Mouse (Mus musculus) limb, embryonic 10.5 days (tissue): Measurements from ENCODE around the gene Tnpo2. TPM values are rescaled to one million over a fixed set of nuclear protein-coding genes. Genes with fewer than 3 reads are reported as not detected.

Experiments used
- DNase-seq: peaks from one replicate; pipeline ENCODE4 v3.0.0-alpha.2; 2017; ENCODE audit warnings: low spot score
- H3K27ac ChIP-seq: fragments of 300-500 bp; sonication (generic); 2 replicates; pipeline ENCODE4 v1.5.1; 2016; ENCODE audit warnings: mild to moderate bottlenecking
- H3K27me3 ChIP-seq: fragments of 300-500 bp; sonication (generic); 2 replicates; pipeline ENCODE4 v1.6.1; 2016; ENCODE audit warnings: low read depth, mild to moderate bottlenecking; ENCODE audit not compliant: poor library complexity, severe bottlenecking
- H3K36me3 ChIP-seq: fragments of 300-500 bp; sonication (generic); 2 replicates; pipeline ENCODE4 v1.6.1; 2016; ENCODE audit warnings: mild to moderate bottlenecking, moderate library complexity
- H3K4me1 ChIP-seq: fragments of 300-500 bp; sonication (generic); 2 replicates; pipeline ENCODE4 v1.6.1; 2016
- H3K4me3 ChIP-seq: fragments of 300-500 bp; sonication (generic); 2 replicates; pipeline ENCODE4 v1.5.1; 2016; ENCODE audit warnings: mild to moderate bottlenecking, moderate library complexity
- H3K9me3 ChIP-seq: fragments of 300-500 bp; sonication (generic); replicated peaks from 2 replicates; pipeline ENCODE4 v1.6.1; 2016; ENCODE audit warnings: mild to moderate bottlenecking
- WGBS: fragments of 180-500 bp; shearing (Covaris S2); methylation state at CpG from one replicate; pipeline ENCODE4 v1.1.7; 2016; 5-methylcytosine and 5-hydroxymethylcytosine counted together
- polyA plus RNA-seq: library from polyadenylated mRNA; unstranded; fragments of >200 nt; fragmentation: Nextera tagmentation; extraction: Ambion mirVana; gene quantifications from 2 replicates; pipeline ENCODE4 v1.2.1, GENCODE M21; 2016

The Tnpo2 gene
- polyA plus RNA-seq, 1 experiment from 2014 or later = 28.4 TPM

DNA sequence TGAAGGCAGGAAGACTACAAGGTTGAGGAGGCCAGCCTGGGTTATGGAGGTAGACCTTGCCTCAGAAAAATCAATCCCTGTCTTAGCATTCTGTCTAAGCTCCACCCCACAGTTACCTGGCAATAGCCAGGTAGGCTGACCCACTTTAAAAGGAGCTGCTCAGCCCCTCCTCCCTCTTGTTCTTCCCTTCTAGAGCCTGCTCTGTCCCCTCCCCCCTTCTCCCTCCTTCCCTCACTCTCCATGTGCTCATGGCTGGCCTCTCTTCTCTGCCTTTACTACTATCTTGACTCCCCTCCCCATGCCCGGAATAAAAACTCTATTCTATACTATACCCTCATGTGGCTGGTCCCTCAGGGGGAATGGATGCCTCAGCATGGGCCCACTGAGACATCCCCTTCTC lies 2.8 kb upstream of the Tnpo2 start:
- 39% methylated on average over 1 of the region's 1 CpGs for WGBS
- Histone ChIP-seq H3K9me3 (no peaks in the 10 kb centered on the region), H3K4me1 (peaks cover 37% of the 10 kb centered on the region), H3K27me3 (no peaks in the 10 kb centered on the region), H3K4me3 (0 out of 2 replicates have a peak overlapping the region, but pooled peaks have one; percentile 81), H3K36me3 (peaks cover 54% of the 10 kb centered on the region), H3K27ac (no peak overlapping the region)
- no peak for DNase-seq

GRCm38 (mm10) chr8:85034764-85035163 lies 2.0 kb upstream of the Tnpo2 start:
- no peaks in the 10 kb centered on the region for H3K9me3 ChIP-seq
- WGBS = 4% methylated on average over 13 of the region's 13 CpGs

GRCm38 (mm10) chr8:85035165-85035727 lies 1.5 kb upstream of the Tnpo2 start:
- 8% methylated on average over 12 of the region's 12 CpGs for WGBS

More at GRCm38 (mm10) chr8:85034764-85035163, 2.0 kb upstream of the Tnpo2 start:
- peaks cover 51% of the 10 kb centered on the region for H3K36me3 ChIP-seq
- H3K4me1 ChIP-seq = peaks cover 34% of the 10 kb centered on the region
- DNase-seq = peak; percentile 83
- no peaks in the 10 kb centered on the region for H3K27me3 ChIP-seq
- peak overlapping the region; percentile 99 for H3K27ac ChIP-seq
- peak overlapping the region; percentile 81 for H3K4me3 ChIP-seq

DNA sequence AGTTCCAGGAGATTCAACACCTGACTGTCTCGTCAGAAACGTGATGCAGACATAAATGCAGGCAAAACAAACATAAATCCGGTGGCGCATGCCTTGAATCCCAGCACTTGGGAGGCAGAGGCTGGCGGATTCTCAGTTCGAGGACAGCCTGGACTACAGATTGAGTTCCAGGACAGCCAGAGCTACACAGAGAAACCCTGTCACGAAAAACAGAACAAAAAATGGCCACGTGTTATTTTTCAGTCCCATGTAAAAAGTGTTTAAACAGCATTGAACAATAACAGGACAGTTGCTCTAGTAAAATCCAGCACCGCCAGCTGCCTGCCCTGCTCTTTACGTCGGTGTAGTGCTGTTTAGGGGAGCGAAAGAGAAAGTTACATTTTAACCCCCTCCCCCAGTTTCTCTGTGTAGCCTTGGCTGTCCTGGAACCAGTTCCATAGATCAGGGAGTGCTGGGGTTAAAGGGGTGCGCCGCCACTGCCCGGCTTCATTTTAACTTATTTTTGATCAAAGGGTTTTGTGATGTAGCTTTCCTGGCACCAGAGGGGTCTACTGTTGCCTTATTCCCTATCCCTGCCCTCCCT lies 896 bp upstream of the Tnpo2 start:
- Histone ChIP-seq H3K27ac (peak overlapping the region; percentile 99), H3K4me3 (peak overlapping the region; percentile 81), H3K9me3 (no peaks in the 10 kb centered on the region), H3K4me1 (peaks cover 34% of the 10 kb centered on the region), H3K36me3 (peaks cover 51% of the 10 kb centered on the region), H3K27me3 (no peaks in the 10 kb centered on the region)
- 2% methylated on average over 15 of the region's 15 CpGs for WGBS
- DNase-seq = peak; percentile 51

More at GRCm38 (mm10) chr8:85035165-85035727, 1.5 kb upstream of the Tnpo2 start:
- H3K36me3 ChIP-seq = peaks cover 51% of the 10 kb centered on the region
- peak overlapping the region; percentile 99 for H3K27ac ChIP-seq
- H3K4me3 ChIP-seq = peak overlapping the region; percentile 81
- H3K27me3 ChIP-seq = no peaks in the 10 kb centered on the region
- no peaks in the 10 kb centered on the region for H3K9me3 ChIP-seq
- peaks cover 34% of the 10 kb centered on the region for H3K4me1 ChIP-seq
- no peak for DNase-seq

DNA sequence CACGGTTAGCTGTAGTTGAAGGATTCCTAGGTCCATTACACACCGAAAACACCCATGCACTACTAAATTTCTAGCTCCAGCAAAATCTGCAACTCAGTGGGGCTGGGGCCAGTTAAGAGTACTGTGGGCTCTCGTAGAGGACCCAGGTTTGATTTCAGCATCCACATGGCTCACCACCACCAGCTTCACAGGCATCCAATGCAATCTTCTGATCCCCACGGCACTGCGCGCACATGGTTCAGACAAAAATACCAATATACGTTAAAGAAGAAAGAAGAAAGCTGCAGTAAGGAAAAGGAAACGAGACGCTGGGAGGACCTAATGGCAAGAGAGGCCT lies 366 bp upstream of the Tnpo2 start:
- H3K27me3 ChIP-seq = no peaks in the 10 kb centered on the region
- no peaks in the 10 kb centered on the region for H3K9me3 ChIP-seq
- no peak for DNase-seq
- peaks cover 52% of the 10 kb centered on the region for H3K36me3 ChIP-seq
- peak overlapping the region; percentile 81 for H3K4me3 ChIP-seq
- peaks cover 34% of the 10 kb centered on the region for H3K4me1 ChIP-seq
- H3K27ac ChIP-seq = peak overlapping the region; percentile 99
- 0% methylated on average over 9 of the region's 9 CpGs for WGBS

DNA sequence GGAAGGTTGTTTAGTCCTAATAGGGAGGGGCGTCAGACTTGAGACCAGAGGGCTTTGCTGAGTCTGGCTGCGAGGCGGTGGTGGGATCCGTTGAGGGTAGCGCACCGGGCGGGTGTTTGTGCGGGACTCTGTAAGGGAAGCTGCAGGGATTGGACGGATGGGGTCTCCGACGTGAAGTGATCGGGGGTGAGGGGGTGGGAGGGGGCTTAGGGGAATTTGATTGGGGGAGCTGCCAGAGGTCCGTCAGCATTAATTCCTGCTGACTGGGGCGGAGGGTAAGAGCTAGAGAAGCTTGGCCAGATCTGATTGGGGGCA lies 608 bp downstream of the Tnpo2 start:
- Histone ChIP-seq H3K9me3 (no peaks in the 10 kb centered on the region), H3K27ac (peak overlapping the region; percentile 99), H3K4me1 (peaks cover 34% of the 10 kb centered on the region), H3K27me3 (no peaks in the 10 kb centered on the region), H3K4me3 (peak overlapping the region; percentile 81), H3K36me3 (peaks cover 52% of the 10 kb centered on the region)
- under 1% methylated on average over 14 of the region's 14 CpGs for WGBS
- DNase-seq = no peak

GRCm38 (mm10) chr8:85037681-85038531 lies 1.2 kb downstream of the Tnpo2 start:
- H3K4me3 ChIP-seq = peak overlapping the region; percentile 81
- peaks cover 34% of the 10 kb centered on the region for H3K4me1 ChIP-seq
- no peaks in the 10 kb centered on the region for H3K27me3 ChIP-seq
- DNase-seq = peak; percentile 79
- WGBS = under 1% methylated on average over 57 of the region's 57 CpGs
- H3K36me3 ChIP-seq = peaks cover 52% of the 10 kb centered on the region
- H3K9me3 ChIP-seq = no peaks in the 10 kb centered on the region
- peak overlapping the region; percentile 99 for H3K27ac ChIP-seq

GRCm38 (mm10) chr8:85043619-85044018 lies 6.9 kb downstream of the Tnpo2 start:
- Histone ChIP-seq H3K27ac (no peak overlapping the region), H3K9me3 (no peaks in the 10 kb centered on the region), H3K27me3 (no peaks in the 10 kb centered on the region), H3K36me3 (peaks cover 95% of the 10 kb centered on the region), H3K4me3 (no peak overlapping the region), H3K4me1 (peaks cover 7% of the 10 kb centered on the region)
- no peak for DNase-seq
- WGBS = 96% methylated on average over 6 of the region's 6 CpGs

GRCm38 (mm10) chr8:85057367-85057766 lies 20.7 kb downstream of the Tnpo2 start:
- Histone ChIP-seq H3K36me3 (peaks cover 58% of the 10 kb centered on the region), H3K27me3 (no peaks in the 10 kb centered on the region), H3K4me1 (peaks cover 12% of the 10 kb centered on the region), H3K9me3 (no peaks in the 10 kb centered on the region), H3K27ac (no peak overlapping the region), H3K4me3 (no peak overlapping the region)
- 84% methylated on average over 7 of the region's 7 CpGs for WGBS
- no peak for DNase-seq

- Histone ChIP-seq H3K36me3 (peaks cover 39% of the 10 kb centered on the region), H3K9me3 (no peaks in the 10 kb centered on the region), H3K4me1 (peaks cover 12% of the 10 kb centered on the region), H3K4me3 (peak within 1 kb of the TSS; percentile 89), H3K27me3 (no peaks in the 10 kb centered on the region), H3K27ac (peak within 1 kb of the TSS; percentile 68)
- peak; percentile 96 for DNase-seq
- under 1% methylated on average over 53 of the region's 53 CpGs for WGBS
Measured at GRCm38 (mm10) chr8:85059879-85060616, 23.3 kb downstream of the Tnpo2 start, which contains the start of gene Fbxw9. TSS of gene Fbxw9 (plus strand) at chr8:85060055.

DNA sequence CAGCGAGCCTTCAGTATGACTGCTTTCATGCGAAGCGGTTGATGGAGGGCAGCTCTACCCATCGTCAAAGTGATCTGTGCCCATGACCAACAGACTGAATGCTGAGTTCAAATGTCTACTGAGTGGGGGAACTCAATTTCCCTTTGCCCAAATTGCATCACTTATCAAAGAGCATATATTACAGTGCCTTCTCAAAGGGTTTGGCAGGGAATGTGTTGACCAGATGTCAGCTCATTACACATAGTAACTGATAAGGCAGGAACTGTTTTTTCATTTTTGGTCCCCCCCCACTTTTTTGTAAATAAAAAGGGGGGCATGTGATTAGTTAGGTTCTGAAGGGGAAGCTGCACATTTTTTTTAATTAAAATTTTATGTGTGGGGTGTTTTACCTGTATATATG lies 25.9 kb downstream of the Tnpo2 start:
- peaks cover 36% of the 10 kb centered on the region for H3K36me3 ChIP-seq
- peaks cover 12% of the 10 kb centered on the region for H3K4me1 ChIP-seq
- no peak overlapping the region for H3K4me3 ChIP-seq
- no peaks in the 10 kb centered on the region for H3K27me3 ChIP-seq
- no peak overlapping the region for H3K27ac ChIP-seq
- DNase-seq = no peak
- H3K9me3 ChIP-seq = no peaks in the 10 kb centered on the region
- WGBS = 92% methylated on average over 4 of the region's 4 CpGs

DNA sequence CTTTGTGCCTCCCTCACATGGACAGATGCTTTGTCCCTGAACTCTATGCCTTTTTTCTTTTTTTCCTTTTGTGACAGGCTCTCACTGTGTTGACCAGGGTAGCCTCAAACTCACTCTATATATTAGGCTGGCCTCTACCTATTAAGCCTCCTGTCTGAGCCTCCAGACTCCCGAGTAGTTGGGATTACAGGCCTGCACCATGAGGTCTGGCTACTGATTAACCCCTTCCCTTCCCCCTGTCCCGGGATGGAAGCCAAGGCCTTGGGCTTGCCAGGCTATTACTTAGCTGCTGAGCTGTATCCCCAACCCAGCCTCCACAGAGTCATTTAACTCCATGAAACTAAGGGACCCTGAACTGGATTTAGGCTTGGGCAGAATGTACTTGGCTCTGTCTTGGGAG lies 28.5 kb downstream of the Tnpo2 start:
- H3K36me3 ChIP-seq = peaks cover 37% of the 10 kb centered on the region
- no peak overlapping the region for H3K4me3 ChIP-seq
- H3K4me1 ChIP-seq = peaks cover 10% of the 10 kb centered on the region
- H3K9me3 ChIP-seq = no peaks in the 10 kb centered on the region
- no peaks in the 10 kb centered on the region for H3K27me3 ChIP-seq
- no peak for DNase-seq
- 42% methylated on average over 2 of the region's 2 CpGs for WGBS
- H3K27ac ChIP-seq = no peak overlapping the region
